Mouse (Mus musculus) E14TG2a.4 (cell line): ENCODE results near the gene Cenpq.

Experiments
- CTCF ChIP-seq: conservative IDR thresholded peaks from 2 replicates; pipeline ENCODE4 v1.5.1; 2014; ENCODE audit warnings: low read length
- NANOG ChIP-seq: IDR thresholded peaks from 2 replicates; pipeline ENCODE4 v1.6.1; 2014; ENCODE audit warnings: borderline replicate concordance, low read length, mixed read lengths
- POU5F1 ChIP-seq: IDR thresholded peaks from 2 replicates; pipeline ENCODE4 v1.6.1; 2014; ENCODE audit warnings: low read length, borderline replicate concordance

- TF ChIP-seq CTCF (no peak), NANOG (no peak), POU5F1 (no peak)
These were observed 31.5 kb downstream of the Cenpq start for GRCm38 (mm10) chr17:40903345-40903744.
